Mouse (Mus musculus): Measurements from ENCODE around the gene Slc39a8.

Slc39a8 gene

GRCm38 (mm10) chr3:135907028-135907427 is 81.9 kb downstream of the Slc39a8 start:
- in situ Hi-C loops (cut with MboI, MseI), result no loop called here

GRCm38 (mm10) chr3:135915941-135916340 is 90.9 kb downstream of the Slc39a8 start:
- in situ Hi-C loops (cut with MboI, MseI), result no loop called here

GRCm38 (mm10) chr3:135918566-135919180 is 93.6 kb downstream of the Slc39a8 start:
- in situ Hi-C loops (cut with MboI, MseI), result no loop called here

- in situ Hi-C loops (cut with MboI, MseI), result no loop called here
These were observed 94.2 kb downstream of the Slc39a8 start for GRCm38 (mm10) chr3:135919305-135919704.

- in situ Hi-C loops (cut with MboI, MseI), result no loop called here
These were observed 101.7 kb downstream of the Slc39a8 start for GRCm38 (mm10) chr3:135926729-135927128.

GRCm38 (mm10) chr3:135928184-135928583 is 103.1 kb downstream of the Slc39a8 start:
- in situ Hi-C loops (cut with MboI, MseI), result no loop called here

- in situ Hi-C loops (cut with MboI, MseI), result no loop called here
These were observed 112.4 kb downstream of the Slc39a8 start for GRCm38 (mm10) chr3:135937455-135937854.

Measured in regulatory T cell (primary cell).